Mouse (Mus musculus) midbrain, embryonic 11.5 days (tissue): ENCODE measurements around the gene Zbtb1. TPM values are rescaled to one million over a fixed set of nuclear protein-coding genes. Genes with fewer than 3 reads are reported as not detected.
A peak's percentile ranks its signal among the peaks of the same experiment; 100 is the strongest.

Experiments
- ATAC-seq: fragments of 200-750 bp; cut with Nextera tagmentation; 2 replicates; pipeline ENCODE4 v1.8.0; 2017; ENCODE audit warnings: moderate TSS enrichment, moderate library complexity; ENCODE audit not compliant: low FRiP score
- DNase-seq: peaks from one replicate; pipeline ENCODE4 v3.0.0; 2015; ENCODE audit warnings: low spot score; ENCODE audit errors: missing footprints
- H3K27ac ChIP-seq: fragments of 300-500 bp; sonication (generic); 2 replicates; pipeline ENCODE4 v1.5.1; 2014; ENCODE audit warnings: low read depth, low read length
- H3K27me3 ChIP-seq: fragments of 300-500 bp; sonication (generic); 2 replicates; pipeline ENCODE4 v1.6.1; 2014; ENCODE audit warnings: mild to moderate bottlenecking, low read length, moderate library complexity, mixed read lengths; ENCODE audit not compliant: control insufficient read depth, insufficient read depth
- H3K36me3 ChIP-seq: fragments of 300-500 bp; sonication (generic); 2 replicates; pipeline ENCODE4 v1.6.1; 2014; ENCODE audit warnings: mild to moderate bottlenecking, low read length, moderate library complexity, mixed read lengths; ENCODE audit not compliant: control insufficient read depth, insufficient read depth
- H3K4me1 ChIP-seq: fragments of 300-500 bp; sonication (generic); 2 replicates; pipeline ENCODE4 v1.6.1; 2014; ENCODE audit warnings: low read length; ENCODE audit not compliant: control insufficient read depth, insufficient read depth
- H3K4me2 ChIP-seq: fragments of 300-500 bp; sonication (generic); 2 replicates; pipeline ENCODE4 v1.6.1; 2014; ENCODE audit warnings: mild to moderate bottlenecking, moderate library complexity
- H3K4me3 ChIP-seq: fragments of 300-500 bp; sonication (generic); 2 replicates; pipeline ENCODE4 v1.5.1; 2014; ENCODE audit warnings: low read depth, low read length
- H3K9ac ChIP-seq: fragments of 300-500 bp; sonication (generic); 2 replicates; pipeline ENCODE4 v1.6.1; 2014; ENCODE audit warnings: low read length
- H3K9me3 ChIP-seq: fragments of 300-500 bp; sonication (generic); 2 replicates; pipeline ENCODE4 v1.6.1; 2016; ENCODE audit warnings: low read length; ENCODE audit not compliant: control insufficient read depth
- WGBS: fragments of 180-500 bp; shearing (Covaris S2); extraction: QIAGEN DNeasy Blood & Tissue Kit; methylation state at CpG from one replicate; pipeline ENCODE4 v1.1.7; 2014; 5-methylcytosine and 5-hydroxymethylcytosine counted together
- polyA plus RNA-seq: library from polyadenylated mRNA; unstranded; fragments of >200 nt; fragmentation: Nextera tagmentation; extraction: Ambion mirVana; gene quantifications from 2 replicates; pipeline ENCODE4 v1.2.1, GENCODE M21; 2014

Zbtb1 gene
- polyA plus RNA-seq, 1 experiment from 2014 or later, result 7.6 TPM

GRCm38 (mm10) chr12:76341080-76341479, 29.0 kb upstream of the Zbtb1 start:
- H3K36me3 ChIP-seq, result no peaks in the 10 kb centered on the region
- WGBS, result 13% methylated on average over 4 of the region's 4 CpGs
- H3K27me3 ChIP-seq, result no peaks in the 10 kb centered on the region
- H3K9me3 ChIP-seq, result no peaks in the 10 kb centered on the region
- no peak overlapping the region for H3K9ac ChIP-seq
- H3K4me1 ChIP-seq, result no peaks in the 10 kb centered on the region
- no peak for ATAC-seq
- DNase-seq, result peak; percentile 96
- H3K4me3 ChIP-seq, result no peak overlapping the region
- no peak overlapping the region for H3K27ac ChIP-seq
- H3K4me2 ChIP-seq, result no peak overlapping the region

GRCm38 (mm10) chr12:76345759-76346455, 24.2 kb upstream of the Zbtb1 start:
- no peaks in the 10 kb centered on the region for H3K4me1 ChIP-seq
- no peak overlapping the region for H3K4me2 ChIP-seq
- no peak overlapping the region for H3K27ac ChIP-seq
- no peak overlapping the region for H3K4me3 ChIP-seq
- H3K36me3 ChIP-seq, result no peaks in the 10 kb centered on the region; the same call in none of the 2 replicates
- 86% methylated on average over 5 of the region's 6 CpGs for WGBS
- H3K27me3 ChIP-seq, result no peaks in the 10 kb centered on the region
- DNase-seq (no peak), ATAC-seq (no peak)
- H3K9ac ChIP-seq, result no peak overlapping the region
- no peaks in the 10 kb centered on the region for H3K9me3 ChIP-seq

- ATAC-seq (no peak), DNase-seq (peak; percentile 41)
- Histone ChIP-seq H3K4me3 (no peak overlapping the region), H3K27me3 (no peaks in the 10 kb centered on the region), H3K9ac (no peak overlapping the region), H3K4me1 (no peaks in the 10 kb centered on the region), H3K36me3 (no peaks in the 10 kb centered on the region; the same call in none of the 2 replicates), H3K9me3 (no peaks in the 10 kb centered on the region), H3K27ac (no peak overlapping the region), H3K4me2 (no peak overlapping the region)
- 89% methylated on average over 8 of the region's 8 CpGs for WGBS
Observed at GRCm38 (mm10) chr12:76349680-76350220, 20.3 kb upstream of the Zbtb1 start.

- H3K4me3 ChIP-seq, result no peak overlapping the region
- H3K27me3 ChIP-seq, result no peaks in the 10 kb centered on the region
- ATAC-seq (no peak), DNase-seq (no peak)
- H3K36me3 ChIP-seq, result no peaks in the 10 kb centered on the region
- H3K9me3 ChIP-seq, result no peaks in the 10 kb centered on the region
- 44% methylated on average over 1 of the region's 1 CpGs for WGBS
- H3K27ac ChIP-seq, result no peak overlapping the region
- H3K4me2 ChIP-seq, result no peak overlapping the region
- no peaks in the 10 kb centered on the region for H3K4me1 ChIP-seq
- no peak overlapping the region for H3K9ac ChIP-seq
Observed at GRCm38 (mm10) chr12:76360868-76361267, 9.2 kb upstream of the Zbtb1 start.

- Histone ChIP-seq H3K27me3 (no peaks in the 10 kb centered on the region), H3K4me2 (no peak overlapping the region), H3K36me3 (no peaks in the 10 kb centered on the region), H3K9ac (no peak overlapping the region), H3K4me3 (no peak overlapping the region), H3K9me3 (no peaks in the 10 kb centered on the region), H3K4me1 (no peaks in the 10 kb centered on the region), H3K27ac (no peak overlapping the region)
- WGBS, result 73% methylated on average over 9 of the region's 9 CpGs
- DNase-seq (peak; percentile 79), ATAC-seq (no peak)
Observed at GRCm38 (mm10) chr12:76361405-76362302, 8.4 kb upstream of the Zbtb1 start.

GRCm38 (mm10) chr12:76362303-76362676, 7.8 kb upstream of the Zbtb1 start:
- no peak overlapping the region for H3K4me3 ChIP-seq
- H3K27ac ChIP-seq, result no peak overlapping the region
- no peak overlapping the region for H3K9ac ChIP-seq
- H3K9me3 ChIP-seq, result no peaks in the 10 kb centered on the region
- DNase-seq (no peak), ATAC-seq (no peak)
- H3K4me1 ChIP-seq, result peaks cover 3% of the 10 kb centered on the region; the same call in 1 of the 2 replicates
- H3K27me3 ChIP-seq, result no peaks in the 10 kb centered on the region
- WGBS, result 88% methylated on average over 9 of the region's 9 CpGs
- no peaks in the 10 kb centered on the region for H3K36me3 ChIP-seq
- H3K4me2 ChIP-seq, result no peak overlapping the region

- ATAC-seq (no peak), DNase-seq (peak; percentile 67)
- Histone ChIP-seq H3K36me3 (no peaks in the 10 kb centered on the region), H3K9me3 (no peaks in the 10 kb centered on the region), H3K27ac (no peak overlapping the region), H3K4me1 (peaks cover 14% of the 10 kb centered on the region), H3K4me3 (no peak overlapping the region), H3K27me3 (no peaks in the 10 kb centered on the region), H3K9ac (no peak overlapping the region), H3K4me2 (no peak overlapping the region)
- 85% methylated on average over 3 of the region's 3 CpGs for WGBS
Observed at GRCm38 (mm10) chr12:76366276-76366675, 3.8 kb upstream of the Zbtb1 start.

GRCm38 (mm10) chr12:76367096-76367995, 2.7 kb upstream of the Zbtb1 start:
- WGBS, result 33% methylated on average over 14 of the region's 14 CpGs

More at GRCm38 (mm10) chr12:76367096-76367995, 2.7 kb upstream of the Zbtb1 start:
- Histone ChIP-seq H3K9ac (peak overlapping the region; percentile 26), H3K36me3 (no peaks in the 10 kb centered on the region), H3K4me1 (peaks cover 23% of the 10 kb centered on the region), H3K27ac (no peak overlapping the region), H3K9me3 (no peaks in the 10 kb centered on the region), H3K4me3 (peak overlapping the region; percentile 15; the same call in 1 of the 2 replicates), H3K27me3 (no peaks in the 10 kb centered on the region), H3K4me2 (peak overlapping the region; percentile 78)
- ATAC-seq, result no peak
- peak; percentile 89 for DNase-seq
